Mouse (Mus musculus): Measurements from ENCODE around the gene Zfpm1. TPM values are rescaled to one million over a fixed set of nuclear protein-coding genes. Genes with fewer than 3 reads are reported as not detected.
A peak's percentile ranks its signal among the peaks of the same experiment; 100 is the strongest.

Gene Zfpm1
- polyA plus RNA-seq, 2 experiments = 2.1 to 10.4 TPM

GRCm38 (mm10) chr8:122350309-122351089 lies 68.6 kb downstream of the Zfpm1 start:
- no peaks in the 10 kb centered on the region for H3K27me3 ChIP-seq (ENCODE audit: control insufficient read depth, insufficient read depth, low read length)
- H3K27ac ChIP-seq (replicated peaks; ENCODE audit: low read depth, low read length) = no peak overlapping the region
- no peaks in the 10 kb centered on the region for H3K9me3 ChIP-seq (ENCODE audit: control insufficient read depth, low read length)
- H3K36me3 ChIP-seq (ENCODE audit: control insufficient read depth, insufficient read depth, low read length) = no peaks in the 10 kb centered on the region
- DNase-seq (ENCODE audit: low spot score) (no peak), ATAC-seq (ENCODE audit: low FRiP score, low read depth) (no peak)
- WGBS = 26% methylated on average over 11 of the region's 11 CpGs
- H3K9ac ChIP-seq (ENCODE audit: low read depth, low read length, severe bottlenecking) = no peak overlapping the region
- peaks cover 3% of the 10 kb centered on the region; the same call in 1 of the 2 replicates for H3K4me1 ChIP-seq (ENCODE audit: control insufficient read depth, insufficient read depth, low read length)
- no peak overlapping the region for H3K4me2 ChIP-seq (replicated peaks; ENCODE audit: low read depth, low read length, severe bottlenecking)
- TF ChIP-seq POLR2A (IDR thresholded peaks at IDR 0.05; ENCODE audit: borderline replicate concordance, extremely low read depth, insufficient read depth, insufficient read length) = no peak
- no peak overlapping the region for H3K4me3 ChIP-seq (replicated peaks; ENCODE audit: low read length)

- H3K4me1 ChIP-seq (ENCODE audit: control insufficient read depth, insufficient read depth, low read length) = peaks cover 3% of the 10 kb centered on the region; the same call in 1 of the 2 replicates
- no peak overlapping the region for H3K4me3 ChIP-seq (replicated peaks; ENCODE audit: low read length)
- no peaks in the 10 kb centered on the region for H3K9me3 ChIP-seq (ENCODE audit: control insufficient read depth, low read length)
- no peaks in the 10 kb centered on the region for H3K27me3 ChIP-seq (ENCODE audit: control insufficient read depth, insufficient read depth, low read length)
- H3K27ac ChIP-seq (replicated peaks; ENCODE audit: low read depth, low read length) = peak overlapping the region; percentile 48; the same call in 1 of the 2 replicates
- ATAC-seq (ENCODE audit: low FRiP score, low read depth) = no peak
- no peaks in the 10 kb centered on the region for H3K36me3 ChIP-seq (ENCODE audit: control insufficient read depth, insufficient read depth, low read length)
- H3K9ac ChIP-seq (ENCODE audit: low read depth, low read length, severe bottlenecking) = no peak overlapping the region
- no peak overlapping the region for H3K4me2 ChIP-seq (replicated peaks; ENCODE audit: low read depth, low read length, severe bottlenecking)
- TF ChIP-seq POLR2A (IDR thresholded peaks at IDR 0.05; ENCODE audit: borderline replicate concordance, extremely low read depth, insufficient read depth, insufficient read length) = no peak
- 90% methylated on average over 8 of the region's 8 CpGs for WGBS
- no peak for DNase-seq (ENCODE audit: low spot score)
Measured at GRCm38 (mm10) chr8:122354157-122354556, 72.2 kb downstream of the Zfpm1 start.

DNA sequence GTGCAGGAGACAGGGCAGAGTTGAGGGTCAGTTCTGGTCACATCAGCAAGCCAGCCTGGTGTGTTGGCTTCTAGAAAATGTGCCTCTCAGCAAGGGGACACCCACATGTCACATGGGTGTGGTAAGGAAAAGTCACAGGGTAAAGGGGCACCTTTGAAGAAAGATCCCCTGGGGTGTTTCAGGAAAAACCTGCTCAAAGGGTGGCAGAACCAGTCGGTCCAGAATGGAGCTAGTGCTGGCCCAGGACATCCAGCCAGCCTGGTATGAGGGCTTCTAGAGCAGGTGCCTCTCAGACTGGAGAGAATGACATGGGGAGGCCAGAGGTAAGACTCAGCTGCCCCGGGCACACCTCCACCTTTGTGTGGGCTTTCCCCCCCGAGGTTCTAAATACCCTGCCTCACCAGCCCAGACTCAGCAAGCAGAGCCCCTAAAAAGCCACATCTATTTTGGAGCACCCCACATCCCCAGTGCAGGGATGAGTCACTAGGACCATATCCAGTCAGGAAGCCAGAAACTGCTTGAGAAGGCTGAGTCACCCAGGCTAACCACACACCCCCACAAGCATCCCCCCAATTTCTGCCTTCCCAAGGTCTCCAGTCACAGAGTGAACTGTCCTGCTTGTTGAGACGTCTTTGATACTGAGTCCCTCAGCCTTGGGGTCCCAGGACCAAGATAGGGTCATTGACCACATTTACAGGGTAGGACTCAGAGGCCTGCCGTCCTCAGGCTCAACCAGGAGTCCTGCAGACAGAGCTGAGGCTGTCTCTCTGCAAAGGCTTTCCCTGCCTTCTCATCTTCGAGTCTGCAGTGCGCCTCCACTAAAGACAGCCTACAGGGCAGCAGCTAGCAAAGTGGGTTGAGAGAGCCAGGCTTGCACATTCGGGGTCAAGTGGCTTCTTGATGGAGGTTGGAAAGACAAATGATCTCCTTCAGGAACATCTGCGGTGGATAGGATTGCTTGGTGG lies 74.0 kb downstream of the Zfpm1 start:
- Histone ChIP-seq H3K27ac (replicated peaks; ENCODE audit: low read depth, low read length) (no peak overlapping the region), H3K4me3 (replicated peaks; ENCODE audit: low read length) (no peak overlapping the region), H3K9me3 (ENCODE audit: control insufficient read depth, low read length) (no peaks in the 10 kb centered on the region), H3K4me1 (ENCODE audit: control insufficient read depth, insufficient read depth, low read length) (no peaks in the 10 kb centered on the region), H3K4me2 (replicated peaks; ENCODE audit: low read depth, low read length, severe bottlenecking) (no peak overlapping the region), H3K36me3 (ENCODE audit: control insufficient read depth, insufficient read depth, low read length) (no peaks in the 10 kb centered on the region), H3K27me3 (ENCODE audit: control insufficient read depth, insufficient read depth, low read length) (no peaks in the 10 kb centered on the region), H3K9ac (ENCODE audit: low read depth, low read length, severe bottlenecking) (no peak overlapping the region)
- ATAC-seq (ENCODE audit: low FRiP score, low read depth) (no peak), DNase-seq (ENCODE audit: low spot score) (no peak)
- TF ChIP-seq POLR2A (IDR thresholded peaks at IDR 0.05; ENCODE audit: borderline replicate concordance, extremely low read depth, insufficient read depth, insufficient read length) = no peak
- WGBS = 62% methylated on average over 9 of the region's 9 CpGs

DNA sequence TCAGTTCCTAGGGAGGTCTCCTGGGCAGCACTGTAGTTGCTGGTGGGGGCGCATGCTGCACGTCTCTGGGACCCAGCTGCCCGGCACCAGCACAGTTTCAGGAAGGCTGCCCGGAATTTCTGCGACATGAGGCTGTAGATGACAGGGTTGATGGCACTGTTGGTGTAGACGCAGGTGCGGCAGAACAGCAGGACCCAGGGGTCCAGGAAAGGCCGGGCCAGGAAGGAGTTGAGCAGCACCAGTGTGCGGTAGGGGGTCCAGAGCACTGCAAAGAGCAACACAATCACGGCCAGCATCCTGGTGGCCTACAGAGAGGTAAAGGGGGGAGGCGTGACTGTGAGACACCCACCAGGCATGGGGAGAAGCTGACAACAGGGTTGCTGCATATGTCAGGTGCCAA lies 75.3 kb downstream of the Zfpm1 start:
- 49% methylated on average over 11 of the region's 11 CpGs for WGBS

GRCm38 (mm10) chr8:122357641-122358040 lies 75.7 kb downstream of the Zfpm1 start:
- TF ChIP-seq POLR2A (IDR thresholded peaks at IDR 0.05; ENCODE audit: borderline replicate concordance, extremely low read depth, insufficient read depth, insufficient read length) = no peak
- Histone ChIP-seq H3K4me2 (replicated peaks; ENCODE audit: low read depth, low read length, severe bottlenecking) (no peak overlapping the region), H3K27ac (replicated peaks; ENCODE audit: low read depth, low read length) (no peak overlapping the region), H3K36me3 (ENCODE audit: control insufficient read depth, insufficient read depth, low read length) (no peaks in the 10 kb centered on the region), H3K4me3 (replicated peaks; ENCODE audit: low read length) (no peak overlapping the region), H3K27me3 (ENCODE audit: control insufficient read depth, insufficient read depth, low read length) (no peaks in the 10 kb centered on the region), H3K4me1 (ENCODE audit: control insufficient read depth, insufficient read depth, low read length) (peaks cover 9% of the 10 kb centered on the region), H3K9ac (ENCODE audit: low read depth, low read length, severe bottlenecking) (no peak overlapping the region), H3K9me3 (ENCODE audit: control insufficient read depth, low read length) (no peaks in the 10 kb centered on the region)
- DNase-seq (ENCODE audit: low spot score) = no peak
- 76% methylated on average over 5 of the region's 5 CpGs for WGBS
- no peak for ATAC-seq (ENCODE audit: low FRiP score, low read depth)

More for the DNA sequence above, 75.3 kb downstream of the Zfpm1 start:
- Histone ChIP-seq H3K4me1 (ENCODE audit: control insufficient read depth, insufficient read depth, low read length) (peaks cover 5% of the 10 kb centered on the region; the same call in 1 of the 2 replicates), H3K27me3 (ENCODE audit: control insufficient read depth, insufficient read depth, low read length) (no peaks in the 10 kb centered on the region), H3K4me2 (replicated peaks; ENCODE audit: low read depth, low read length, severe bottlenecking) (no peak overlapping the region), H3K9me3 (ENCODE audit: control insufficient read depth, low read length) (no peaks in the 10 kb centered on the region), H3K27ac (replicated peaks; ENCODE audit: low read depth, low read length) (no peak overlapping the region), H3K9ac (ENCODE audit: low read depth, low read length, severe bottlenecking) (no peak overlapping the region), H3K4me3 (replicated peaks; ENCODE audit: low read length) (no peak overlapping the region), H3K36me3 (ENCODE audit: control insufficient read depth, insufficient read depth, low read length) (no peaks in the 10 kb centered on the region)
- DNase-seq (ENCODE audit: low spot score) (no peak), ATAC-seq (ENCODE audit: low FRiP score, low read depth) (no peak)
- no peak for TF ChIP-seq POLR2A (IDR thresholded peaks at IDR 0.05; ENCODE audit: borderline replicate concordance, extremely low read depth, insufficient read depth, insufficient read length)

All from limb, embryonic 14.5 days (tissue).